Mouse (Mus musculus): ENCODE results near the gene Xcl1.

Xcl1 gene

DNA sequence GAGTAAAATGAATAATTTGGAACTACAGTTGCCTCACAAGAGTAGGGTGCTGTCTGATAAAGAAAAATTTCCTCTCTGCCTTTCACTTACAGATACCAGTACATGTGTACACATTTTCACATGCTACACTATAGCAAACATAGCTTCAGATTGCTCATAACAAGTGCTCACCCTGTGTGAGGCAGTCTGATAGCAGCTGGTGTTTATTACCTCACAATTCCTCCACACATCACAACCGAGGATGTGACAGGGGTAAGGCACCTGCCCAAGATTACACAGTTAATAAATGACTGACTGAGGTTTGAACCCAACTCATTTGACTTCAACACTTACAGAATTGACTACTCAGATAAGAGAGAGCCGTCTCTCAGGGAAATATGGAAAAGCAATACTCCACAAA lies 25.3 kb upstream of the Xcl1 start:
- H3K9me3 ChIP-seq (ENCODE audit: low read length) = no peaks in the 10 kb centered on the region
- no peak overlapping the region for H3K4me3 ChIP-seq (replicated peaks; ENCODE audit: low read length)
- no peaks in the 10 kb centered on the region for H3K27me3 ChIP-seq (ENCODE audit: insufficient read depth, low read length)
- no peaks in the 10 kb centered on the region for H3K4me1 ChIP-seq (replicated peaks; ENCODE audit: low read depth, low read length)
- H3K36me3 ChIP-seq (ENCODE audit: insufficient read depth, low read length) = no peaks in the 10 kb centered on the region
- no peak for TF ChIP-seq CTCF (conservative IDR thresholded peaks at IDR 0.05; ENCODE audit: low read length)
- TF ChIP-seq POU5F1 (IDR thresholded peaks at IDR 0.05; ENCODE audit: borderline replicate concordance, low read length) = no peak

DNA sequence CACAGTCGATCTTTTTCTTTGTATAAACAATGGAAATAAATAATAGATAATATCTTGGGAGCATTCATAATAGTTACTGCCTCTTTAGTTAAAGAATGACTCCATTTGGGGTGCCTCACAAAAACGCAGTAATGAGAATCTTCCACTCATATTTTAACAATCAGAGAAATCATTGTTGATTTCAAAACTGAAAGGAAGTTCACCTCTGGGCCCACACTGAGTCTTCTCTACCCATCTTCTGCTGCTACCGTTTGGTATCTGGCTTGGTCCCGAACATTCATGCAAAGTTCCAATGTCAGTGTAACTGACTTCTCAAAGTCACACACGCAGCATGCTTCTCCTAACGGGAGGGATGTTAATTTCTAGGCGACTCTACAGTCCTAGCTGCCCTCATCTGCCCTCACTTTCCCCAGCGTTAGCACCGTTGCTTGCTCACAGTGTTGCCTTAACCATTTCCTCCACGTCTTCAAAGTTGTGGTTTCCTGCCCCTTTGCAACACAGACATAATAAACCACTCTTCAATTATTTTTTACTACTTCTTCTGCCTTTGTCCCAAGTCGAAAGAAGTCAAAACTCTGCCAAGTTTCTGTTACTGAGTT lies 24.6 kb upstream of the Xcl1 start:
- Histone ChIP-seq H3K9me3 (ENCODE audit: low read length) (no peaks in the 10 kb centered on the region), H3K36me3 (ENCODE audit: insufficient read depth, low read length) (no peaks in the 10 kb centered on the region), H3K4me3 (replicated peaks; ENCODE audit: low read length) (no peak overlapping the region), H3K27me3 (ENCODE audit: insufficient read depth, low read length) (no peaks in the 10 kb centered on the region), H3K4me1 (replicated peaks; ENCODE audit: low read depth, low read length) (no peaks in the 10 kb centered on the region)
- TF ChIP-seq CTCF (conservative IDR thresholded peaks at IDR 0.05; ENCODE audit: low read length) (no peak), POU5F1 (IDR thresholded peaks at IDR 0.05; ENCODE audit: borderline replicate concordance, low read length) (no peak), NANOG (IDR thresholded peaks at IDR 0.05; ENCODE audit: borderline replicate concordance, low read length) (no peak)

DNA sequence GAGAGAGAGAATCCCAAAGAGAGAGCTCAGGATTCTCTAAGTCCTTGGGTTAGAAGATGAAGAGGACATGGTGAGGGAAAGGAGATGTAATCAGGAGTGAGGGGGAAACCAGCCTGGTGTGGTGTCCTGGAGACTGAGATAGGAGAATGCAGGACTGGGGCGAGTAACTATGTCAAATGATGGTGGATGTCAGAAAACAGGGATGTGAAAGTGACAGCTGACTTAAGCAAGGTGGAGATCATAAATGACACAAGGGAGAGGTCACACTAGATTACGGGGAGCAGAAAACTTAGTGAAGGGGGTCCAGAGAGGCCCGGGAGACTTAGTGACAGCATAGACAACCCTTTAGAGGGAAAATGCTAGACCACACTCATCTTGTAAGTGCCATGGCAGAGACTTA lies 23.8 kb upstream of the Xcl1 start:
- H3K9me3 ChIP-seq (ENCODE audit: low read length) = no peaks in the 10 kb centered on the region
- TF ChIP-seq POU5F1 (IDR thresholded peaks at IDR 0.05; ENCODE audit: borderline replicate concordance, low read length) (no peak), CTCF (conservative IDR thresholded peaks at IDR 0.05; ENCODE audit: low read length) (no peak), NANOG (IDR thresholded peaks at IDR 0.05; ENCODE audit: borderline replicate concordance, low read length) (no peak)
- no peak overlapping the region for H3K4me3 ChIP-seq (replicated peaks; ENCODE audit: low read length)
- no peaks in the 10 kb centered on the region for H3K4me1 ChIP-seq (replicated peaks; ENCODE audit: low read depth, low read length)
- H3K27me3 ChIP-seq (ENCODE audit: insufficient read depth, low read length) = no peaks in the 10 kb centered on the region
- H3K36me3 ChIP-seq (ENCODE audit: insufficient read depth, low read length) = no peaks in the 10 kb centered on the region

GRCm38 (mm10) chr1:164957974-164958373 lies 22.6 kb upstream of the Xcl1 start:
- Histone ChIP-seq H3K4me3 (replicated peaks; ENCODE audit: low read length) (no peak overlapping the region), H3K9me3 (ENCODE audit: low read length) (no peaks in the 10 kb centered on the region), H3K4me1 (replicated peaks; ENCODE audit: low read depth, low read length) (no peaks in the 10 kb centered on the region), H3K36me3 (ENCODE audit: insufficient read depth, low read length) (no peaks in the 10 kb centered on the region), H3K27me3 (ENCODE audit: insufficient read depth, low read length) (no peaks in the 10 kb centered on the region)
- no peak for TF ChIP-seq POU5F1 (IDR thresholded peaks at IDR 0.05; ENCODE audit: borderline replicate concordance, low read length)
- TF ChIP-seq CTCF (conservative IDR thresholded peaks at IDR 0.05; ENCODE audit: low read length) = no peak
- no peak for TF ChIP-seq NANOG (IDR thresholded peaks at IDR 0.05; ENCODE audit: borderline replicate concordance, low read length)

DNA sequence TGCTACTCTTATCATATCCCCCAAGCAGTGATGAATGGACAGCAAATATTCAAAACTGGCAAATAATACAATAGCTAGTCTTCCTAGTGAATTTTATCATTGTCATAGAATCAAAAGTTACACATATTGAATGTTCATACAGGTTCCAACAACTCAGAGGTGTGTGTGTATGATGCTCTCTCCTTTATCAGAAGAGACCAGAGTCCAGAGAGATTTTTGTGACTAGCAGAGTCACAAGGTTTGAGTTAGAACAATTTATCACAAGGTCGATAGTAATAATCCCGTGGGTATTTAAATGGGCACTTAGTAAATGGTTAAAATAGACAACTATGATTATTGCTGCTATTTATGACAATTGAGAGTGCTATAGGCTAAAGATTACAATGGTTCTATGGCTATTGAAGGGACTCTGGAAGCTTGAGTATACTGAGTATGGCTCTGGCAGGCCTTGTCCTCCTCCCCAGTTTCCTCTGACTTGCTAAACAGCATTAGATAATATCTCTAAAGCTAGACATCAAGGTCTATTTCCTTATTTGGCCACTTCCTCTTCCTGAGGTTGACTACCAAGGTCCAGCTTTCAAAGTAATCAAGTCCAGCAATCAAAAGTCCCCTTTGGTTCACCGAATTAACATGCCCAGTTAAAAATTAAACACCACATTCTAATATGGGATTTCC lies 21.5 kb upstream of the Xcl1 start:
- no peak overlapping the region for H3K4me3 ChIP-seq (replicated peaks; ENCODE audit: low read length)
- H3K27me3 ChIP-seq (ENCODE audit: insufficient read depth, low read length) = no peaks in the 10 kb centered on the region
- no peaks in the 10 kb centered on the region for H3K9me3 ChIP-seq (ENCODE audit: low read length)
- no peaks in the 10 kb centered on the region for H3K36me3 ChIP-seq (ENCODE audit: insufficient read depth, low read length)
- TF ChIP-seq CTCF (conservative IDR thresholded peaks at IDR 0.05; ENCODE audit: low read length) (no peak), POU5F1 (IDR thresholded peaks at IDR 0.05; ENCODE audit: borderline replicate concordance, low read length) (no peak), NANOG (IDR thresholded peaks at IDR 0.05; ENCODE audit: borderline replicate concordance, low read length) (no peak)
- no peaks in the 10 kb centered on the region for H3K4me1 ChIP-seq (replicated peaks; ENCODE audit: low read depth, low read length)

GRCm38 (mm10) chr1:164955452-164956196 lies 20.3 kb upstream of the Xcl1 start:
- H3K36me3 ChIP-seq (ENCODE audit: insufficient read depth, low read length) = no peaks in the 10 kb centered on the region
- no peak overlapping the region for H3K4me3 ChIP-seq (replicated peaks; ENCODE audit: low read length)
- H3K4me1 ChIP-seq (replicated peaks; ENCODE audit: low read depth, low read length) = no peaks in the 10 kb centered on the region
- TF ChIP-seq POU5F1 (IDR thresholded peaks at IDR 0.05; ENCODE audit: borderline replicate concordance, low read length) = no peak
- TF ChIP-seq NANOG (IDR thresholded peaks at IDR 0.05; ENCODE audit: borderline replicate concordance, low read length) = no peak
- TF ChIP-seq CTCF (conservative IDR thresholded peaks at IDR 0.05; ENCODE audit: low read length) = no peak
- H3K9me3 ChIP-seq (ENCODE audit: low read length) = no peaks in the 10 kb centered on the region
- H3K27me3 ChIP-seq (ENCODE audit: insufficient read depth, low read length) = no peaks in the 10 kb centered on the region

DNA sequence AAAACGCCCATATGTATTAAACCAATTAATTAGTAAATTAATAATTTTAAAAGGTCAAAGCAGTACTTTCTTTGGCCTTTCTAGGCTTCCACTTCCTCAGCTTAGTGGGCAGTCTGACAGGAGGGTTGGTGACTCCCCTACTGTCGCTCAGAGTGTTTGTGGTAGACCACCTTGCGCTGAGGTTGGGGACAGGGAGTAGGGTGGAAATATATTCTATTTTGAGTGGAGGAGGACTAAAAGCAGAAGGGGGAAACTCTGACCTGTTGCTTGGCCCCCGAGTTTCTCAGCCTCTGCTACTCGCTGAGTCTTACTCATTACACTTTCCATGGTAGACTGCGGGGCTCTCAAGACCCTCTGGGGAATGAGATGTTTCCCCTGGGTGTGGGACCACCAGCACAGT lies 18.2 kb upstream of the Xcl1 start:
- Histone ChIP-seq H3K4me3 (replicated peaks; ENCODE audit: low read length) (no peak overlapping the region), H3K4me1 (replicated peaks; ENCODE audit: low read depth, low read length) (no peaks in the 10 kb centered on the region), H3K36me3 (ENCODE audit: insufficient read depth, low read length) (no peaks in the 10 kb centered on the region), H3K9me3 (ENCODE audit: low read length) (no peaks in the 10 kb centered on the region), H3K27me3 (ENCODE audit: insufficient read depth, low read length) (no peaks in the 10 kb centered on the region)
- no peak for TF ChIP-seq NANOG (IDR thresholded peaks at IDR 0.05; ENCODE audit: borderline replicate concordance, low read length)
- no peak for TF ChIP-seq CTCF (conservative IDR thresholded peaks at IDR 0.05; ENCODE audit: low read length)
- no peak for TF ChIP-seq POU5F1 (IDR thresholded peaks at IDR 0.05; ENCODE audit: borderline replicate concordance, low read length)

DNA sequence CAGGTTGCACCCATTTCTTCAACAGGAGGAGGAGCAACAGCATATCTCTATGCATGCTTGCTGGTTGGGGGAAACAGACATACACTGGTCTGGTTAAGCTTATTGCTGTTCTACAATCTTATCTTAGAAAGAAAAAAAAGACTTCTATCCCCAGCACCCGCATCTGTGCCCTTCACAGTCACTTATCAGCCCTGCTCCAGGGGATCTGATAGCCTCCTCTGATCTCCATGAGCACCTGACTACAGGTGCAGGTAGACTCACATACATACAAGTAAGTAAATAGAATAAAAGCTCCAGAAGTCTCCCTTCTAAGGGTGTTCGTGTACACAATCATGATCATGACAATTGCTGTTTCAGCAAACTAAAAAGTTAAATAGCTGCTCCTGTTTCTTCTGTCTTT lies 733 bp upstream of the Xcl1 start:
- Histone ChIP-seq H3K9me3 (ENCODE audit: low read length) (no peaks in the 10 kb centered on the region), H3K4me1 (replicated peaks; ENCODE audit: low read depth, low read length) (no peaks in the 10 kb centered on the region), H3K36me3 (ENCODE audit: insufficient read depth, low read length) (no peaks in the 10 kb centered on the region), H3K4me3 (replicated peaks; ENCODE audit: low read length) (no peak overlapping the region), H3K27me3 (ENCODE audit: insufficient read depth, low read length) (no peaks in the 10 kb centered on the region)
- TF ChIP-seq CTCF (conservative IDR thresholded peaks at IDR 0.05; ENCODE audit: low read length) (no peak), POU5F1 (IDR thresholded peaks at IDR 0.05; ENCODE audit: borderline replicate concordance, low read length) (no peak), NANOG (IDR thresholded peaks at IDR 0.05; ENCODE audit: borderline replicate concordance, low read length) (no peak)

Measured in E14TG2a.4 (cell line).